Comparison of ENCODE assay signal across 21 mouse cellular contexts in the genomic region with DNA sequence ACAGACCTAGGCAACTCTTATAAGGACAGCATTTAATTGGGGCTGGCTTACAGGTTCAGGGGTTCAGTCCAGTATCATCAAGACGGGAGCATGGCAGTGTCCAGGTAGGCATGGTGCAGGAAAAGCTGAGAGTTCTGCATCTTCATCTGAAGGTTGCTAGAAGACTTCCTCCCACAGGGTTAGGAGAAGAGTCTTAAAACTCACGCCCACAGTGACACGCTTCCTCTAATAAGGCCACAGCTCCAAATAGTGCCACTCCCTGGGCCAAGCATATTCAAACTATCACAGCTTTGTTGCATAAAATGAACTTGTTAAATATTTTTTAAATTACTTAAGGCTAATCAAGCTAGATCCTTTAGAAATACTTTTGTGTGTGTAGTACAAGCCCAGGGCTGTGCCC. TPM values are rescaled to one million over a fixed set of nuclear protein-coding genes. Genes with fewer than 3 reads are reported as not detected.
DNase-seq lines count a peak whose midpoint lies in the region; ATAC-seq and TF ChIP-seq lines count a peak whose summit lies in the region.
"Had no signal": no experiment of that assay in that cellular context is flagged by ENCODE, and none has a peak within 500 bp of the region (broad histone marks: within the 10 kb centered on the region; RNA-seq: fewer than 3 reads in every experiment).

No protein-coding gene starts in this region.

- no peaks in the 10 kb centered on the region for H3K36me3 ChIP-seq in lung, postnatal 0 days (ENCODE audit: insufficient read depth, low read length)
- H3K36me3 ChIP-seq in megakaryocyte, embryonic 14.5 days (replicated peaks; ENCODE audit: low read length): peaks cover 53% of the 10 kb centered on the region
- H3K36me3 ChIP-seq: hindbrain, embryonic 15.5 days had no signal

- H3K4me1 ChIP-seq in lung, postnatal 0 days (ENCODE audit: insufficient read depth, low read depth, low read length): peaks cover 5% of the 10 kb centered on the region; the same call in 1 of the 2 replicates
- H3K4me1 ChIP-seq in megakaryocyte, embryonic 14.5 days: peaks cover 47% of the 10 kb centered on the region

- no peak for TF ChIP-seq EP300 in lung, postnatal 0 days (IDR thresholded peaks at IDR 0.05)

- H3K9ac ChIP-seq in lung, postnatal 0 days (replicated peaks; ENCODE audit: low read depth): no peak overlapping the region
- H3K9ac ChIP-seq: forebrain, embryonic 13.5 days; hindbrain, embryonic 12.5 days; hindbrain, embryonic 15.5 days; intestine, embryonic 15.5 days had no signal

- DNase-seq in lung, postnatal 36 days: peak; percentile 25
- DNase-seq in lung, postnatal 0 days (ENCODE audit: low spot score): no peak
- DNase-seq in Muller cell, postnatal 12 days (ENCODE audit: inconsistent ontology term): no peak
- no peak for DNase-seq in cerebellum, adult 8-10 months
- DNase-seq: adrenal gland, postnatal 10 days; cerebellum, adult 11 months; cerebellum, adult 2 months; cerebellum, postnatal 10 days; cerebellum, postnatal 36 days; gastrocnemius, postnatal 10 days; heart, adult 2 months had no signal

- H3K27me3 ChIP-seq in lung, postnatal 0 days (replicated peaks; ENCODE audit: insufficient read depth, low read length): no peaks in the 10 kb centered on the region
- H3K27me3 ChIP-seq in megakaryocyte, embryonic 14.5 days (replicated peaks): no peaks in the 10 kb centered on the region
- H3K27me3 ChIP-seq: forebrain, embryonic 13.5 days; hindbrain, embryonic 12.5 days; hindbrain, embryonic 15.5 days; intestine, embryonic 15.5 days; Patski had no signal

- H3K4me2 ChIP-seq in lung, postnatal 0 days (replicated peaks; ENCODE audit: low read depth, low read length): no peak overlapping the region
- H3K4me2 ChIP-seq: forebrain, embryonic 13.5 days; hindbrain, embryonic 12.5 days; hindbrain, embryonic 15.5 days; intestine, embryonic 15.5 days had no signal

- no peak overlapping the region for H3K27ac ChIP-seq in lung, postnatal 0 days (ENCODE audit: low read length)
- H3K27ac ChIP-seq: forebrain, embryonic 10.5 days; forebrain, embryonic 13.5 days; heart, adult 2 months; heart, embryonic 10.5 days; hindbrain, embryonic 12.5 days; hindbrain, embryonic 15.5 days; intestine, embryonic 15.5 days had no signal

- ATAC-seq in lung, postnatal 0 days: no peak
- peak; percentile 55 for ATAC-seq in granulocyte monocyte progenitor cell, adult 5-6 weeks (replicated peaks; ENCODE audit: poor library complexity, severe bottlenecking)
- ATAC-seq: forebrain, embryonic 13.5 days; forebrain, embryonic 16.5 days; intestine, embryonic 15.5 days; Patski had no signal

- TF ChIP-seq CTCF in lung, postnatal 0 days (IDR thresholded peaks at IDR 0.05): no peak

- H3K9me3 ChIP-seq in lung, postnatal 0 days (ENCODE audit: low read length): no peaks in the 10 kb centered on the region
- no peaks in the 10 kb centered on the region for H3K9me3 ChIP-seq in megakaryocyte, embryonic 14.5 days
- H3K9me3 ChIP-seq: forebrain, embryonic 10.5 days; forebrain, embryonic 13.5 days; heart, embryonic 10.5 days; hindbrain, embryonic 12.5 days; hindbrain, embryonic 15.5 days; intestine, embryonic 15.5 days had no signal

- no peak overlapping the region for H3K4me3 ChIP-seq in lung, postnatal 0 days (ENCODE audit: low read depth, low read length)
- H3K4me3 ChIP-seq in megakaryocyte, embryonic 14.5 days (replicated peaks): peak overlapping the region; percentile 17
- H3K4me3 ChIP-seq: forebrain, embryonic 10.5 days; forebrain, embryonic 13.5 days; heart, adult 2 months; heart, embryonic 10.5 days; hindbrain, embryonic 12.5 days; hindbrain, embryonic 15.5 days; intestine, embryonic 15.5 days had no signal

- WGBS in lung, postnatal 0 days: 98% methylated on average over 3 of the region's 3 CpGs

RNA-seq across cellular contexts. Expression of a gene that starts 6.7 kb away (rescaled TPM):
- 4.5 and 5.6 TPM in 2 replicates for polyA plus RNA-seq in lung, postnatal 0 days (2015; fragmentation: Nextera tagmentation; extraction: Ambion mirVana)
- total RNA-seq in granulocyte monocyte progenitor cell, adult 5-6 weeks (2014; fragmentation: Nextera tagmentation): 8.4 and 25.6 TPM in 2 replicates
- total RNA-seq in granulocyte monocyte progenitor cell, adult 5-6 weeks (2017): 5.1 and 10.1 TPM in 2 replicates
- 1.2 and 3.9 TPM in 2 replicates for polyA plus RNA-seq in megakaryocyte, embryonic 14.5 days (2012; ENCODE audit: insufficient read depth, low replicate concordance)

RNA-seq across cellular contexts. Expression of a gene that starts 6.8 kb away (rescaled TPM):
- polyA plus RNA-seq in lung, postnatal 0 days (2015; fragmentation: Nextera tagmentation; extraction: Ambion mirVana): 10.9 TPM in 2 replicates
- 42.5 and 44.6 TPM in 2 replicates for total RNA-seq in granulocyte monocyte progenitor cell, adult 5-6 weeks (2014; fragmentation: Nextera tagmentation)
- 27.6 and 33.5 TPM in 2 replicates for total RNA-seq in granulocyte monocyte progenitor cell, adult 5-6 weeks (2017)
- 0.46 TPM in 1 of 2 replicates, not detected in the other for polyA plus RNA-seq in megakaryocyte, embryonic 14.5 days (2012; ENCODE audit: insufficient read depth, low replicate concordance)

RNA-seq across cellular contexts. Expression of a gene that starts 42.6 kb away (rescaled TPM):
- polyA plus RNA-seq in lung, postnatal 0 days (2015; fragmentation: Nextera tagmentation; extraction: Ambion mirVana): 4.5 and 6.4 TPM in 2 replicates
- 7.2 and 10.0 TPM in 2 replicates for total RNA-seq in granulocyte monocyte progenitor cell, adult 5-6 weeks (2014; fragmentation: Nextera tagmentation)
- total RNA-seq in granulocyte monocyte progenitor cell, adult 5-6 weeks (2017): 5.0 and 5.7 TPM in 2 replicates
- 0.04 and 0.09 TPM in 2 replicates for polyA plus RNA-seq in megakaryocyte, embryonic 14.5 days (2012; ENCODE audit: insufficient read depth, low replicate concordance)

RNA-seq across cellular contexts. Expression of a gene that starts 54.1 kb away (rescaled TPM):
- 9.5 and 10.0 TPM in 2 replicates for polyA plus RNA-seq in lung, postnatal 0 days (2015; fragmentation: Nextera tagmentation; extraction: Ambion mirVana)
- 26.1 and 27.8 TPM in 2 replicates for total RNA-seq in granulocyte monocyte progenitor cell, adult 5-6 weeks (2014; fragmentation: Nextera tagmentation)
- total RNA-seq in granulocyte monocyte progenitor cell, adult 5-6 weeks (2017): 12.7 and 14.5 TPM in 2 replicates
- polyA plus RNA-seq in megakaryocyte, embryonic 14.5 days (2012; ENCODE audit: insufficient read depth, low replicate concordance): 1.5 TPM in 1 of 2 replicates, not detected in the other
